8 mouse cellular contexts compared by ENCODE assay signal in genomic region chr6:52639546-52640223, GRCm38 (mm10). TPM values are rescaled to one million over a fixed set of nuclear protein-coding genes. Genes with fewer than 3 reads are reported as not detected.
A peak's percentile ranks its signal among the peaks of the same experiment; 100 is the strongest.
DNase-seq lines count a peak whose midpoint lies in the region; ATAC-seq and TF ChIP-seq lines count a peak whose summit lies in the region.

No protein-coding gene starts in this region.

- ATAC-seq in frontal cortex, adult (ENCODE audit: low TSS enrichment), result peak; percentile 62
- peak; percentile 3; the same call in 1 of the 2 replicates for ATAC-seq in heart, embryonic 16.5 days (replicated peaks; ENCODE audit: extremely low read depth, insufficient read depth, low FRiP score)
- peak; percentile 26 for ATAC-seq in limb, embryonic 14.5 days (ENCODE audit: low FRiP score, low read depth)

- no peaks in the 10 kb centered on the region for H3K36me3 ChIP-seq in heart, embryonic 16.5 days (ENCODE audit: control insufficient read depth, insufficient read depth)
- no peaks in the 10 kb centered on the region for H3K36me3 ChIP-seq in limb, embryonic 14.5 days (ENCODE audit: control insufficient read depth, insufficient read depth, low read length)
- H3K36me3 ChIP-seq in myocyte (ENCODE audit: control insufficient read depth, insufficient read depth), result no peaks in the 10 kb centered on the region

- WGBS in heart, embryonic 16.5 days, result under 1% methylated on average over 28 of the region's 28 CpGs
- 3% methylated on average over 24 of the region's 28 CpGs for WGBS in limb, embryonic 14.5 days

- H3K27me3 ChIP-seq in heart, embryonic 16.5 days (ENCODE audit: control insufficient read depth, insufficient read depth, low read length), result no peaks in the 10 kb centered on the region
- H3K27me3 ChIP-seq in limb, embryonic 14.5 days (ENCODE audit: control insufficient read depth, insufficient read depth, low read length), result no peaks in the 10 kb centered on the region
- no peaks in the 10 kb centered on the region for H3K27me3 ChIP-seq in myocyte (ENCODE audit: control insufficient read depth, insufficient read depth, insufficient read length)

- H3K9me3 ChIP-seq in heart, embryonic 16.5 days (replicated peaks; ENCODE audit: control insufficient read depth, low read length), result no peaks in the 10 kb centered on the region
- H3K9me3 ChIP-seq in limb, embryonic 14.5 days (ENCODE audit: control insufficient read depth, low read length), result no peaks in the 10 kb centered on the region

- peak overlapping the region; percentile 29 for H3ac ChIP-seq in myocyte (ENCODE audit: control insufficient read depth, insufficient read length)

- H3K4me2 ChIP-seq in heart, embryonic 16.5 days (ENCODE audit: low read depth, low read length), result peak overlapping the region; percentile 81
- peak overlapping the region; percentile 72 for H3K4me2 ChIP-seq in limb, embryonic 14.5 days (replicated peaks; ENCODE audit: low read depth, low read length, severe bottlenecking)
- peak overlapping the region; percentile 97 for H3K4me2 ChIP-seq in myocyte (ENCODE audit: low read depth)

- H3K79me2 ChIP-seq in myocyte (ENCODE audit: control insufficient read depth, insufficient read depth), result peaks cover 23% of the 10 kb centered on the region

- peak overlapping the region; percentile 90 for H3K9ac ChIP-seq in heart, embryonic 16.5 days (ENCODE audit: low read length)
- H3K9ac ChIP-seq in limb, embryonic 14.5 days (ENCODE audit: low read depth, low read length, severe bottlenecking), result peak overlapping the region; percentile 71

- H3K4me3 ChIP-seq in heart, embryonic 16.5 days (ENCODE audit: low read length), result peak overlapping the region; percentile 73
- H3K4me3 ChIP-seq in limb, embryonic 14.5 days (replicated peaks; ENCODE audit: low read length), result peak overlapping the region; percentile 68
- H3K4me3 ChIP-seq in myocyte, result peak overlapping the region; percentile 68

- H3K4me1 ChIP-seq in heart, embryonic 16.5 days (ENCODE audit: control insufficient read depth, insufficient read depth, low read length), result peaks cover 12% of the 10 kb centered on the region
- H3K4me1 ChIP-seq in limb, embryonic 14.5 days (ENCODE audit: control insufficient read depth, insufficient read depth, low read length), result peaks cover 11% of the 10 kb centered on the region

- no peak for DNase-seq in frontal cortex, postnatal 14 days (ENCODE audit: low spot score in 2 of 2)
- DNase-seq in thymus, postnatal 0 days (ENCODE audit: low spot score), result peak; percentile 24
- no peak for DNase-seq in thymus, postnatal 14 days
- DNase-seq in limb, embryonic 14.5 days (ENCODE audit: low spot score), result peak; percentile 12
- DNase-seq in spleen, adult 18-20 months, result no peak

- H3K27ac ChIP-seq in heart, embryonic 16.5 days (ENCODE audit: low read length), result peak overlapping the region; percentile 89
- H3K27ac ChIP-seq in limb, embryonic 14.5 days (replicated peaks; ENCODE audit: low read depth, low read length), result peak overlapping the region; percentile 53; the same call in 1 of the 2 replicates

- TF ChIP-seq POLR2A in limb, embryonic 14.5 days (IDR thresholded peaks at IDR 0.05; ENCODE audit: borderline replicate concordance, extremely low read depth, insufficient read depth, insufficient read length), result no peak
- no peak for TF ChIP-seq POLR2A in myocyte (IDR thresholded peaks at IDR 0.05; ENCODE audit: insufficient read length, low read depth)

TF ChIP-seq in myocyte, 11 proteins besides CTCF, POLR2A, EP300 and RAD21:
- TF ChIP-seq MYOG (IDR thresholded peaks at IDR 0.05; ENCODE audit: control insufficient read depth in 1 of 3, insufficient read depth in 1 of 3, insufficient read length in 2 of 3, low read depth in 2 of 3) (no peak), MYOD1 (IDR thresholded peaks at IDR 0.05; ENCODE audit: control insufficient read depth in 1 of 3, insufficient read length in 2 of 3, low read depth in 2 of 3) (no peak), TCF12 (IDR thresholded peaks at IDR 0.05; ENCODE audit: insufficient read depth, poor library complexity, severe bottlenecking) (no peak), SRF (IDR thresholded peaks at IDR 0.05; ENCODE audit: control insufficient read depth, insufficient read length, low read depth) (no peak)

RNA-seq across cellular contexts. Expression of gene Hibadh, which starts 0.5 kb away (rescaled TPM):
- 194 and 211 TPM in 2 replicates for polyA plus RNA-seq in thymus, postnatal 0 days (2015; fragmentation: Nextera tagmentation; extraction: Ambion mirVana)
- 185 and 203 TPM in 2 replicates for polyA plus RNA-seq in heart, embryonic 16.5 days (2015; fragmentation: Nextera tagmentation; extraction: Ambion mirVana)
- polyA plus RNA-seq in limb, embryonic 14.5 days (2012; rRNA removed), result 47.6 and 49.2 TPM in 2 replicates
- 55.5 and 56.0 TPM in 2 replicates for polyA plus RNA-seq in limb, embryonic 14.5 days (2014; fragmentation: Nextera tagmentation; extraction: Ambion mirVana)
- polyA plus RNA-seq in myocyte (2012; fragmentation: generic; extraction: Trizol), result 37.0 TPM

Comparison
In these comparisons a context has a peak if more than half of its experiments do, and no peak if none do; other contexts are left out.
1. DNase-seq: peak in thymus, postnatal 0 days (single experiment) and limb, embryonic 14.5 days (single experiment); none in frontal cortex, postnatal 14 days (0 of 2), thymus, postnatal 14 days (single experiment) and spleen, adult 18-20 months (0 of 2).
2. ATAC-seq: peak in every context shown above with its lines; median percentile 62 in frontal cortex, adult; 26 in limb, embryonic 14.5 days; 3 in heart, embryonic 16.5 days.
3. Peak in every context shown above with its lines, with median percentiles within 50 percentile points of each other: H3K4me2 ChIP-seq and H3K4me3 ChIP-seq.